Mouse (Mus musculus) testis, adult 2 months (tissue): ENCODE measurements around the gene Adgrl4. TPM values are rescaled to one million over a fixed set of nuclear protein-coding genes. Genes with fewer than 3 reads are reported as not detected.

Source experiments
- H3K27ac ChIP-seq: fragments of 200-500 bp; 2 replicates; pipeline ENCODE4 v1.5.1; 2012; ENCODE audit warnings: low read depth, low read length; ENCODE audit not compliant: control insufficient read depth, insufficient read depth
- H3K27me3 ChIP-seq: fragments of 200-500 bp; 2 replicates; pipeline ENCODE4 v1.6.1; 2012; ENCODE audit warnings: mild to moderate bottlenecking, low read length, moderate library complexity; ENCODE audit not compliant: control insufficient read depth, insufficient read depth
- H3K36me3 ChIP-seq: fragments of 200-500 bp; 2 replicates; pipeline ENCODE4 v1.6.1; 2012; ENCODE audit warnings: mild to moderate bottlenecking, low read length; ENCODE audit not compliant: control insufficient read depth, insufficient read depth
- H3K4me1 ChIP-seq: fragments of 200-500 bp; 2 replicates; pipeline ENCODE4 v1.6.1; 2012; ENCODE audit warnings: low read length; ENCODE audit not compliant: control insufficient read depth, insufficient read depth
- H3K4me3 ChIP-seq: fragments of 200-500 bp; 2 replicates; pipeline ENCODE4 v1.5.1; 2012; ENCODE audit warnings: low read depth, mild to moderate bottlenecking, low read length, moderate library complexity, mixed read lengths; ENCODE audit not compliant: control insufficient read depth
- CTCF ChIP-seq: fragments of 200-500 bp; IDR thresholded peaks from 2 replicates; pipeline ENCODE4 v1.5.1; 2012; ENCODE audit warnings: low read depth, mild to moderate bottlenecking, inconsistent platforms, low read length, moderate library complexity; ENCODE audit not compliant: control insufficient read depth, insufficient read depth, insufficient replicate concordance
- POLR2A ChIP-seq: fragments of 200-500 bp; IDR thresholded peaks from 2 replicates; pipeline ENCODE4 v1.6.1; 2012; ENCODE audit warnings: low read depth, mild to moderate bottlenecking, inconsistent platforms, low read length, moderate library complexity; ENCODE audit not compliant: control insufficient read depth
- polyA plus RNA-seq: library from polyadenylated mRNA; depleted of rRNA; stranded (reverse); fragments of >200 nt; gene quantifications from 2 replicates; pipeline ENCODE4 v1.2.3, GENCODE M21; 2012

The Adgrl4 gene
- polyA plus RNA-seq, 1 experiment: 0.49 TPM

DNA sequence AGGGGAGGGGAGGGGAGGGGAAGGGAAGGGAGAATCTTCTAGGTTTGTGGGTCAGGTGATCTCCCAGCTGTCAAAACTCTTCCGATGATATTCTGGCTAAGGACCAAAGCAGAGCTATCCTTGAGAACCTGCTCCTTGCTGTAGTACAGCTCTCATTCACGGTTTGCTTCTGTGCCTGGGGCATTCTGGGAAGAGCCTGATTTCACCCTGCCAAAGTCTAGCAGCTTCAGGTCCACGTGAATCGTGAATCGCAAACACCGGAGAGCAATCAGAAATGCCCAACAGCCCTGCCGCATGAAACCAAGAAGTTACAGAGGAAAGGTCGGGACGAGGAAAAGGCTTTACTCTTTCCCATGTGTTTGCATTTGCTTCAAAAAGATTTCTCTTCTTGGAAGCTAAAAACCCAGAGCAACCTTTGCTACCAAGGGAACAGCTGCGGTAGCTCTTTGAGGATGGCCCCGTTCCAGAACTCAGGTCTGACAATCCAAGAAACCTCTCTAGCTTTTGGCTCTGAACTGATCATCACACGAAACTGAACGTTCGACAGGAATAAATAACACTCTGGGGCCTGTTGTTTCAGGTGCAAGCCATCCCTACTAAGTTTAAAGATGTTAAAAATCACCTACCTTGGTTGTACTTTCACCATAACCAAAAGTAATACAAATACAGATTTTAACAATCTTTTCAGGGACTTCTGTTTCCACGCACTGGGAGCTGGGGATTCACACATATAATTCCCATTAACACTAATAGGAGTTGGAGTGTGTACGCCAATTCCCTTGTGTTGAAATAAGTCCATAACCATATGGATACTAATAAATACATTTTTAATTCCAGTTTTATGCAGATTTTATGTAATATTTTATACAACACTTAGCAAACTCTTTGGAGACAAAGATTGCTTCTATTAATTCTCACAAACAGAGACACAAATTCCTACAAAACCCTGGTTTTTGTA lies 128.3 kb downstream of the Adgrl4 start:
- Histone ChIP-seq H3K4me3 (peak overlapping the region; percentile 50), H3K4me1 (peaks cover 3% of the 10 kb centered on the region), H3K27me3 (no peaks in the 10 kb centered on the region), H3K36me3 (no peaks in the 10 kb centered on the region), H3K27ac (no peak overlapping the region)
- TF ChIP-seq POLR2A (no peak), CTCF (no peak)

DNA sequence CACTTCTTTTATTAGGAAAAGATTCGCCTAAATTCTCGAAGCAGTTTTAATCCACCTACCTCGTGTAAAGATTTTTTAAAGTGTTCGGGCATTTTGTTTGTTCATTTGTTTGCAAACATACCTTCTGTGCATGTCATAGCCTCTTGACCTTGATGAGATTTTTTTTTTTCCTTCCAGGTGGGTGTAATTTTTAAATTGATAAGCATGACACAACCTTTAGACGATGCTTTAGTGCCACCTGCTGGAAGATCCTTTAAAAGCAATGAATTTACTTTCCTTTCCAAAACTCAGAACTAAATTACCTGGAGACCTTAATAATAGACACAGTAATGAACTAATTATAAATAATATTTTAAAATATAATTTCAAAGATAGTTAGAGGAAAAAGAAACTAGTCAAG lies 128.9 kb downstream of the Adgrl4 start:
- Histone ChIP-seq H3K27me3 (no peaks in the 10 kb centered on the region), H3K27ac (no peak overlapping the region), H3K4me1 (peaks cover 3% of the 10 kb centered on the region), H3K36me3 (no peaks in the 10 kb centered on the region), H3K4me3 (no peak overlapping the region)
- TF ChIP-seq CTCF (no peak), POLR2A (no peak)

DNA sequence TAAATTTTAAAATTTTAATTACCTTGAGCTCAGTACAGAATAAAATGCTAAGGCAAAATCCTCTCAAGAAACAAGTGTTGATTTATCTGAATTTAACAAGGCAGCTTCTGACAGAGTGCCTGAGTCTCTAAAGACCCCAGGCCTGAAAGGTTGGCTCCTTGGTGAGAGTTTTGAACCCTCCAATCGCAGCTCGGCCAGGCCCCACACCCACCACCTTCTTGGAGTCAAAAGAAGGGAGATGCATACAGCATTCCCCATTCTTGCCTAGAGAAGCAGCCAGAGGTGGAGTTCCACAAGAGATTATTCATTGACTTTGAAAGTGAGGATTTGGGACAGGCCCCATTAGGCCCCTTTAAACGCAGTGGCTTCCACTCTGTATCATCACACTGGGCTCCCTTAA lies 129.9 kb downstream of the Adgrl4 start:
- Histone ChIP-seq H3K27ac (no peak overlapping the region), H3K4me3 (no peak overlapping the region), H3K36me3 (no peaks in the 10 kb centered on the region), H3K27me3 (no peaks in the 10 kb centered on the region), H3K4me1 (peaks cover 3% of the 10 kb centered on the region)
- TF ChIP-seq POLR2A (no peak), CTCF (no peak)

DNA sequence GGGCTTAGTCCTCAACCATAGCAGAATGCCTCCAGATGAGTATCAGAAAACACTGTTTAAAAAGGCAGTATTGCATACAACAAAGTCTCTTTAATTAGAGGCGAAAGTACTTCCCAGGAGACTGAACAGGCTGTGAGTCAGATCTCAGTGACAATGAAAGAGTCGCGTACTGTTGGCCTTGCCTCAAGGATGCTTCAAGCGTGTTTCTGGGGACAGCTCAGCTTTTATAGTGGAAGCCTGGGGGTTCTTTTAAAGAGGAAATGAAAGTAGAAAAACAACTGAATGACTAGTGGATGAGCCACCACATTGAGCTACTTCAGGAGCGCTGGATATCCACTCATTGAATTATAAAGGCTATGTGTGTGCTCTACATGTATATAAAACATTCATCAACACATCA lies 134.4 kb downstream of the Adgrl4 start:
- Histone ChIP-seq H3K36me3 (no peaks in the 10 kb centered on the region), H3K4me1 (no peaks in the 10 kb centered on the region), H3K27ac (no peak overlapping the region), H3K27me3 (no peaks in the 10 kb centered on the region), H3K4me3 (no peak overlapping the region)
- TF ChIP-seq POLR2A (no peak), CTCF (no peak)

DNA sequence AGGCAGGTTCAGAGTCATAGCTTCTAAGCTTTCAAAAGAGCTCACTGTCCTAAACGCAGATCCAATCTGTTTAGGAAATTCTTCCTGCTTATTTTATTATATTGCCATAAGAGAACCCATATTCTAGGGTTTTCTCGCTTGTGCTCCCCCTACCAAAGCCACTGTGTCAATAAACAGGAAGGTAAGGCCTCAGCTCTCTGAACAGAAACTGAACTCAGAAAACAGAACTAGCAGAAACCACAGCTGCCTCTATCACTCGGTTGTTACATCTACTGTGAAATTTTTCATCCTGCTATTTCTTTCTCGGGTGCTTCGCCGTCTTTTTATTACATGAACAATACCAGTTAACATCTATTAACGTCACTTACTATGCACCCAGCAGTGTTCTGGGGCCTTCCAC lies 137.6 kb downstream of the Adgrl4 start:
- Histone ChIP-seq H3K27me3 (no peaks in the 10 kb centered on the region), H3K4me3 (no peak overlapping the region), H3K27ac (no peak overlapping the region), H3K36me3 (no peaks in the 10 kb centered on the region), H3K4me1 (no peaks in the 10 kb centered on the region)
- no peak for TF ChIP-seq CTCF
- TF ChIP-seq POLR2A: no peak

DNA sequence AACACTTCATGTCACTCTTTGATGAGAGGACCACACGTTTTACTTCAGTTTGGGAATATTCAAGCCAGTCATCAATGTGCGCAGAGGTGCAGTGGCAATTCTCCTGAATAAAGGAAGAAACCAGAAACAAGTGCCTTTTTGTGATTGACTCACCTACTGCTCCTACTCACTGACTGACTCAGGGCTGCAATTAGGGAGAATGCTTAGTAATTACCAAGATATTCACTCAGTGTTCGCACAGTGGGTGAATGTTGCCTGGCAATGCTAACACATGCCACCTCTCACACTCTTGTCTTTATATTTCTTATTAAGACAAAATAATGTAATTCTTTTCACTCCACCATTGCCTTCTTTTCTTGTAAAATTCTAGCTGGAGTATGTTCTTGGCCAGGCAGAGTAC lies 138.5 kb downstream of the Adgrl4 start:
- Histone ChIP-seq H3K4me3 (no peak overlapping the region), H3K36me3 (no peaks in the 10 kb centered on the region), H3K27me3 (no peaks in the 10 kb centered on the region), H3K27ac (no peak overlapping the region), H3K4me1 (no peaks in the 10 kb centered on the region)
- no peak for TF ChIP-seq POLR2A

DNA sequence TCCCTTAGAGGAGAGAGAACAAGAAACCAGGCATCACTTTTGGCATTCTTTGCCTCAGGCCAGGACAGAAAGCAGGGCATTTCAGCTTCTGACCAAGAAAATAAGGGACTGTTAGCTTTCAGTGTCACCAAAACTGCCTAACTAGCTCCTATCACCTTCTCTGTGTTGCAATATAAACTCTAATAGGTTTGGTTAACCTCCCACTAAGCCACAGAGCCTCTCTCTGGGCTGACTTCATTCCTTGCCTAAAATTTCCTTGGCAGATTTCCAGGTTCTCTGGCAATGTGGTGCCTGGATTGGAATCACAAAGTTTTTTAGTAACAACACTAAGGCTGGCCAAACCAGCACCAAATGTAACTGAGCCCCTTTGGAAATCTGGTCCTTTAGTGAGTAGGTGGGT lies 154.2 kb downstream of the Adgrl4 start:
- Histone ChIP-seq H3K27me3 (no peaks in the 10 kb centered on the region), H3K36me3 (no peaks in the 10 kb centered on the region), H3K4me1 (no peaks in the 10 kb centered on the region), H3K4me3 (no peak overlapping the region), H3K27ac (no peak overlapping the region)
- TF ChIP-seq CTCF: no peak
- no peak for TF ChIP-seq POLR2A
